Mouse (Mus musculus) Muller cell, postnatal 12 days (primary cell): ENCODE results near the gene Gm49380.
A peak's percentile ranks its signal among the peaks of the same experiment; 100 is the strongest.

Experiments
- DNase-seq: peaks from one replicate; pipeline ENCODE4 v3.0.0-alpha.2; 2015; ENCODE audit errors: inconsistent ontology term

The Gm49380 gene

DNA sequence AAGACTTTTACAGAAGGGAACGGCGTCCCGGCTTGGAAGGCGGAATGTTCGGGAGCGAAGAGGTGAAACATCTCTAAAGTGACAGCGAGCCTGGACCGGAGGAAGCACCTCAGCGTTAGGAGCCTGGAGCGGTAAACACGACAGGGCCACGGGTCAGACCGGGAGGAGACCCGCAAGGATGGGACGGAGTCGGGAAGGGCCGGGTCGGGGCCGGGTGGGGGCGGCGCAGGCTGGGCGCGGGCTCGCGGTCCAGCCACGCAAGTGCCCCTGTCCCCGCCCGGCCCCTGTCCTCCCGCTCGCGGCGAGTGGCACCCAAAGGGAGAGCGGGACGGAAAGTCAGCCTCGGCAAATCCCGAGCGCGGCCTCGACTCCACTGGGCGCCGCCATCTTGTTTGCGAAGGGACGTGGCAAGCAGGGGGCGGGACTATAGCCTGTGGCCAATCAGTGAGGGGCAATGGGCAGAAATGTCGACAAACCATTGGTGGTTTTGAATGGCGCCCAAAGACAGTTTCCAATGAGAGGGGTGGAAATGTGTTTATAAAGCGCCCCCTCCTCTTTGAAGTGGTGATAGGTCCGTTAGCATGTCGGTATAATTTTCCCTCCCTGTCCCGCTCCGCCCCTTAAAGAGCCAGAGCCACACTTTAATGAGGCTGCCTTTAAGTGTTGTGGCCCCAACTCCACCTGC lies at the start of gene Gm49380, which contains the start of gene Rnf26:
TSS of gene Gm49380 (minus strand) at position 396 of the 685 bp plus-strand sequence.
TSS of gene Rnf26 (minus strand) at position 413 of the 685 bp plus-strand sequence.
- peak; percentile 94 for DNase-seq

DNA sequence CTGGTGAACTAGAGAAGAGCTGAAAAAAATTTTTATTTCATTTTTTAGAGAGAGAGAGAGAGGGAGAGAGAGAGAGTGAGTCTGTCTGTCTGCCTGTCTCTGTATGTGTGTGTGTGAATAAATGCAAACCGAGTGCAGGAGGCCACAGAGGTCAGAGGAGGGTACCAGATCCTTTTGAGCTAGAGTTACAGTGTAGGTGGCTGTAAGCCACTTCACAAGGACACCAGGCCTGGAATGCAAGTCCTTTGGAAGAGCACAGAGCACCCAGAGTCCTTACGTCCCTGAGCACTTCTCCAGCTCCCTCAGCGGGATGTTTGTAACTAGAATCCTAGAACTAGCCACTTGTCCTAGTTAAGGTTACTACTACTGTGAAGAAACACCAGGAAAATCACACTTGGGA lies 46.6 kb upstream of the Gm49380 start:
- DNase-seq = no peak

DNA sequence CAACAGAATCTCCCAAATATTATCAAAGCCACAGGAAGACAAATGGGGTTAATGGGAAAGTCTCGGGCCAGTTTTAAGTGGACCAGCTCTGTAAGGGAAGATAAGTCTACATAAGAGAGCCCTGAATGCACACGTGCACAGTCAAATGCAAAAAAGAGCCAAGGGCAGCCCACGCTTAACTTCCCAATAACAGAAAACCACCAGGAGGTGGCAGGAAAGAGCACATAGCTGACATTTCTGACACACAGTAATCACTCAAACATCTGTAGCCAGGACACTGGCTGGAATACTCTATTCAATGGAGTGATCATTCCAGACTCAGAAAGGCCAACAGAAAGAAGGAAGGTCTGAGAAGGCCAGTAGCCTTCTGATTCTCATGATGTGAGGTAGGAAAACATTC lies 34.0 kb upstream of the Gm49380 start:
- no peak for DNase-seq

DNA sequence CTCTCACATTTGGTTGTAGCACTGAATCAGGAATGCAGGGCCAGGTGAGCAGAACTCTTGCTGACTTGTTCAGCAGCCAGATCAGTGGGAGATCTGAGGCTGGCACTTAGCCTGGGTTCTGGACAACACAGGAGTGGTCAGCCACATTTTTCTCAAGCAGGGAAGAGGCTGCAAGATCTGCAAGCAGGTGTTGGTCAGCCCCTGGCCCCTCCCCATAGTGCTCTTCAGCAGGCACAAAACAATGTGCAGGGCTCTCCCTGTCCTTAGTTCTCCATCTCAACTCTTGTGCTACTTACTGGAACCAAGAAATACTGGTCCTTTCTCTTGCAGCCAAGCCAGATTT lies 31.4 kb upstream of the Gm49380 start:
- DNase-seq = no peak

DNA sequence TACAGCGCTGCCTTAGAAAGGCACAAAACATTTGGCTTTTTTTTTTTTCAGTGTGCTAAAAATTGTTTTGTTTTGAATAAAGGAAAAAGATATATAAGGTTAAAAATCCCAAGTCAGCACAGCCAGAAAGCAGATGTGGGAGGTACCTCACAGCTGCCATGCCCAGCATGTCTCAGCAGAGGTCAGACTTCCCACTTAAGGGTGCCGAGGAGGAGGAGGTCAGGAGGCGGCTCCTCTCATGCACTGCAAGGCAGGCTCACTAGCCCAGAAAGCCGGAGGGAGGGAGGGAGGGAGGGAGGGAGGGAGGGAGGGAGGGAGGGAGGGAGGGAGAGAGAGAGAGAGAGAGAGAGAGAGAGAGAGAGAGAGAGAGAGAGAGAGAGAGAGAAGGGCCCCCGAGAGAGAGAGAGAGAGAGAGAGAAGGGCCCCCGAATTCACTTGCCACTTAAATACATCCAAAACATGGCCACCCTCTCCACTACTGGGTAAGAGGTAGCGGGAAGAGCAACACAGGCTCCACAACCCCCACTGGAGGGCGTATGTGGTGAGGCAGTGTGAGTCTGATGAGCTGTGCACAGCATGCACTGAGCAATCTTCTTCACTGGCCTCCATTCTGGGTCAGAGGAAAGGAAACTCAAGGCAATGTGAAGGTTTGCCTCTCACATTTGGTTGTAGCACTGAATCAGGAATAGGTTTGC lies 30.9 kb upstream of the Gm49380 start:
- DNase-seq = no peak

DNA sequence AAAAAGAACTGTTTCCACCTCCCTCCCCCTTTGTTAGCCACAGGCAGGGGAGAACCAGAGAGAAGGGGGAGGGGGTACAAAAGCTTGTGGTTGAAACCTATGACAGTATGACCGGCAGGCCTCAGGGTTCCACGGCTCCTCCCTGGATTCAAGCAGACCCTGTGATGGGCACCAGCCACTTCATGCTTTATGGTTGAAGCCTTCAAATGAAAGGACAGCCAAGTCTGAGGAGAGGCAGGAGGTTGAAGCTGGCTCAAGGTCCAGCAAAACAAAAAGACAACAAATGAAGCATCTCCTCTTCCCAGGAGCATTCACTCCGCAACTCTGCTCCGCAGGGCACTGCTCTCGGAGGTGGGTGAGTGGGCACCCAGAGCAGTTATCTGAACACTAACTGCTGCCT lies 30.1 kb upstream of the Gm49380 start:
- no peak for DNase-seq

DNA sequence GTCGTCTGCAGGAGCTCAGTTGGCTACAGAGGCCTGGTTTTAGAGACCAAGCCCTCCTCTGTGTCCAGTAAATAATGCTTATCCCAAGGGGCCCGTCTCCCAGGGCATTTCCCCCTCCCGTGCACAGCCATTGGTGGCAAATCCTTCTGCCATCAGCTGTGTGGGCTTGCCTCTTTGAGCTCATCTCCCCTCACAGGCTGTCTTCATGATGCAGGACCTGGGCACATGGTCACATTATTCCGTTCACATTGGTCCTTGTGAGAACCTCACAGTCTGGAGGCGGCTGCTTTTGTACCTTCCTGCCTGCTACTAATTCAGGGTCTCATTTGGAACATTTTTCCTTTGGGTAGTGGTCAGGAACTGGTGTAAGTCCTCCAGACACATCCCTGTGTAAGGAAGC lies 28.7 kb upstream of the Gm49380 start:
- no peak for DNase-seq

DNA sequence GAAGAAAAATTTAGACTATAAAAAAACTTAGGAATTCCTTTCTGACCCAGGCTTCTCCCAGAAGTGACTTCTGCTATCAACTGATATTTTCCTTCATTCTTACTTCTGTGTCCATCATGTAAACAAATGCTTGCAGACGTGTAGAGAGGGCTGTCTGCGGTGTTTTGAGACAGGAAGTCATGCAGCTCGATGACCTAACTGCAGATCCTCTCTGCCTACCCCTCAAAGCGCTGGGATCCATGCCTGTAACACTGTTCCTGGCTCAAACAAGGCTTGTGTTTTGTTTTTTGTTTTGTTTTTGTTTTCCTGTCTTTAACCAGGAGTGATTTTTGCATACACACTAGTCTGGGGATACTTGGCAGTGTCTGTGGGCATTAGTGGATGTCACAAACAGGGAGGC lies 24.5 kb upstream of the Gm49380 start:
- no peak for DNase-seq

DNA sequence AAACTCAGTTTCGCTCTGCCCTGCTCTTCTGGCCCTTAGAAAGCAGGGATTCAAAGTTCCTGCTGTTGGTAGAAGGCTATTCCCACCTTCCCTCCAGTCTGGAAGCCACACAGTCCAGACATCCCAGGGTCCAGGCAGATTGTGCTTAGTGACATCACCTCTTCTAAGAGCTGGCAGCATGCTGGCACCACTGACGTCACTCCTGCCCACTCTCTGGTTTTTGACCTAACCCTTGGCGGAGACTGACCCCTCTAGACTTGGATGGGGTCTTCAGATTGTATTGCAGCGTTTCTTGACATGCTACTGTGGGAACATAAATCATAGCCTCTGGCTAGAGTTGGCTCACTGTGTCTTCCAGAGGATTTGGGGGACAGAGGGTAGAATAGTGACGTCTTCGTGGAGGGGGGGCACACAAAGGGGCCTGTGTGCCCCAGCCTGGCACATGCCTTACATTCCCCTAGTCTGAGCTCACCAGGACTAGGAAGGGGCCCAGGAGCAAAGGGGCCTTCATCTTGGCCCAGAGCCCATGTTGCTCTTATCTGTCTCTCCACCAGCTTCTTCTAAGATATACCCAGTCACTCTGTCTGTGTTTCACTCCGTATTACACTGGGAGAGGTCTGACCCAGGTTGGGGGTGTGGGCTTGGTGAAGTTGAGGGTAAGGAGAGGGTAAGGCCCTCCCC lies 22.6 kb upstream of the Gm49380 start:
- peak; percentile 78 for DNase-seq

DNA sequence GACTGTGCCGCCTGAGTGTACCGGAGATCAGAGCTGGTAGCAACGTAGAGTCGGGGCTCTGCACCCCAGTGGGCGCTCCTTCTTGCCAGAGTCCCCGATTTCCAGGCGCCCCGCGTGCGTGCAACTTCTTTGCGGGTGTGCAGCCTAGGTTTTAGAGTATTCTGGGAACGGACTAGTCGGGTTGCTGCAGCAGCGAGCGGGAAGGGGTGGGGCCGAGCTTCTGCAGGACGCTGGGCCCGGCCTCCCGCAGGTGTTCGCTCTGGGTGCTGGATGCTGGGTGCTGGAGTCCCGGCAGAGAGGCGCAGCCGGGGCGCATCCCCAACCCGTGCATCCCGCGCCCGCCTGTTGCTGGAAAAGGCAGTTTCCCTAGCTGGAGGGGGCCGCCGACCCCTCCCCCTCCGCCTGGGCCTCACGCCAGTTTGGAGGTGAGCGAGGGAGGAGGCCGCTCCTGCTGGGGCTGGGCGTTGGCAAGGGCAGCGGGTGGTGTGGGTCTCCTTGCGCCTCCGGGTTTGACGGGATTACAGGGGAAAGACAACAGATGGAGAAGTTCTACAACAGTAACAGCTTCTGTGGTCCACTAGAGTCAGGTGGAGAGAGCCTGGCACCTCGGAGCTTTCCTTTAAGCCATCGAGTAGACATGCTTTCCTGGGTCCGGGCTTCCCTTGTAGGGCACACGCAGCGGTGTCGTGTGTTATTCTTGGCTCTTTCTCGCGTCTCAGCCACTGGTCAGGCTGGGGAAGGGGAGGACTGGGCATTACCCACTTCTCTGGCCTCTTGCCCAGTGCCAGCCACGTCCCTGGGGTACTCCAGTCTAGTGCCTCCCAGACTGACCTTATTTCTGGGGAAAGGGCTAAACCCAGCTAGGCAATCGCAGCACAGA lies 21.8 kb upstream of the Gm49380 start:
- DNase-seq = peak; percentile 65

DNA sequence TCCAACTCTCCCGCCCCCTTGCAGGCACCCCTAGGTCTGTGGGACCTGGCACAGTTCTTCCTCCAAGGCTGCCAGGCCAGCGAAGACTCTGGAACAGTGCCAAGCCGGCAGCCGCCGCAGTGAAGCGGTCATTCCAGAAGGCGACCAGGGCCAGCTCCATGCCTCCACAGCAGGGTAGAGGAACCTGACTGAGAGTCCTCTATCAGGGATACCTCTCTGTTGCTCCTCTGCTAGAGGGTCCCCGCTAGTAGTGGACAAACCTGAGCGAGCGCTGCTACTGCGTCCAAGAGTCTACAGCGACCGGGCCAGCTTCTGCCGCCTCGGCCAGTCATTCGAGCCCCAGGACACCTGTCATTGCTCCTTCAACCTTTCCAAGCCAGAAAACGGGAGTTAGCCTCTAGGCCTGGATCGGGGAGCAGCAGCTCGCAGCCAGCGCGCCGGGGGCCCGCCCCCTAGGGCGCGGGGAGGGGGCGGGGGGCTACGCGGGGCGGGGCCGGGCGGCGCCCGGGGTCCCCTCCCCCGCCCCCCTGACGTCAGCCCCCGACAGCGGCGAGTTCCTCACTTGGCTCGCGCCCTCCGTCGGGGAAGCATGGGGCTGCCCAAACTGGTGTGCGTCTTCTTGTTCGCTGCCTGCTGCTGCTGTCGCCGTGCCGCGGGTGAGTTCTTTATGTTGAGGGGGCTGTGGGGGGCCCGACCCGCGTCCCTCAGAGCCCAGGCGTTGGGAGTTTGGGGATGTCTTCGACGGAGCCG lies 21.0 kb upstream of the Gm49380 start, which contains the start of gene Mcam:
TSS of gene Mcam (plus strand) at position 369 of the 750 bp plus-strand sequence.
- peak; percentile 76 for DNase-seq

DNA sequence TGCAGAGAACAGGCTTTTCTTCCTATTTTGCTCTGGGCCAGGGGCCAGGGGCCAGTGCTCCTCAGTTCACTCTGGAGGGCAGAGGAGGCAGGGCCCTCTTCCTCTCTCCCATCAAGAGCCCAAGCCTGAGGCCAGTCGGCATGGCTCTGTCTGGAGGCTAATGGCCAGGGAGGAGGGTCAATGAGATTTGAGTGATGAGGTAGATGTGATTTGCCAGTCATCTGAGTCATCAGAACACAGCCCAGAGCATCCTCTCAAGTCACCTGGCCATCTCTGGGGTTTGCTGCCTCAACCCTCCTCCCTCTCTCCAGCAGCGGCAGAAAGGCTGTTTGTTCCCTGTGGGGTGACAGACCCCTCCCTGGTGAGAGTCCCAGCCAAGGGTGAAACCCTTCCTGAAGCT lies 20.0 kb upstream of the Gm49380 start:
- peak; percentile 47 for DNase-seq

DNA sequence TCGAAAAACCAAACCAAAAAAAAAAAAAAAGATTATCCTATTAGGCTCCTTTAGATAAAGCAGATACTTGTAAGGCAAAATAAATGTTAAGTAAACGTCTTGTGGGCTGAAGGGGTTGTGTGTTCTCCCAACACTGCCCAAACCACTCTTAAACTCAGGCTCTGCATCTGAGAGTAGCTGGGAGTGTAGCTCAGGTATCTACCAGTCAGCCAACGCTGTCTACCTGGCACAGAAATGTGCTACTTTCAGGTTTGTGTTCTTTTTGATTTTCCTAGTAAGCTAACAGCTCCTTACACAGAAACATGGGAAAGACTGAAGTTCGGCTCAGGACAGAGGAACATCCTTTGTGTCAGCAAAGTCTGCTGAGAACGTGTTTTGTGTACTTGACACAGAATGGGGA lies 18.9 kb upstream of the Gm49380 start:
- no peak for DNase-seq

DNA sequence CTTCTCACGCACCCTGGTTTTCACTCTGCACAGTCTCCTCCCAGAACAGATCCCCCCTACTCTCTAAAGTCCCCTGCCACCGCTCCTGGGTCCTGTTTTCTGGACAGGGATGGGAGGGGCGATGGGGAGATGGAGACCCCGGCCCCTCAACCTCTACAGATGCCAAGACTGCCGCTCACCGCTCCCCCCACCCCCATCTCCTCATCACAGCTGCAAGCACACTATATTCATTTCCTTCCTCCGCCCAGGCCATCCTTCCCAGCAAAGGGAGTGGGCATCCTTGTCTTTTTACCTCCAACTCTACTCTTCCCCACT lies 17.9 kb upstream of the Gm49380 start:
- DNase-seq = no peak

DNA sequence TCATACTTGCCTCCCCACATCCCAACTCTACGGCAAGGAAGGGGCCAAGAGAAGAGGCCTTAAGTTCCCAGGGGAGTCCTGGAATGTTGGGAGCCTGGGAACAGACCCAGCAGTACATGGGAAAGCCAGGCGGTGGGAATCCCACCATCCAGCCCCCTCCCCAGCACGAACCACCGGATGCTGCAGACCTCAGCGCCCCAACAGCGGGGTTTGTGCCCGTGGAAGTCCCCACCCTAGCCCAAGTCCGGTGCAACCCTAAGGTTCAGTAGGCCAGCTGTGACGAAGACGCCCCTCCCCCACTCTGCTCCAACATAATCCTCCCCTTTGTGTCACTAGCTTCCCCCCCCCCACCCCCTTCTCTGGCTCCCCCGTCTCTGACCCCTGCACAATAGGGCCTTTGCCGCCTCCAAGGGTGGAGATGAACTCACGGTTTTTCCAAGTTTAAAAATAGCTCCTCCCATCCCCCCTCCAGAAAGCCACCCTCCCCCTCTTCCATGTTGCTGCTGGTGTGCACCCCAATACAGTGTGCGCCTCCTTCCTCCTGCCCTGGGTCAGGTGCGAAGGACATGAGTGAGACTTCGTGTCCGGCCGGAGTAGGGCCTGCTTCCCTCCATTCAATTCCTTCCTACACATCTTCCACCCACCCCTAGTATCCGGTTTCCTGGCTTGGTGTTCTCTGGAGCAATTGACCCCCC lies 17.4 kb upstream of the Gm49380 start:
- DNase-seq = no peak

DNA sequence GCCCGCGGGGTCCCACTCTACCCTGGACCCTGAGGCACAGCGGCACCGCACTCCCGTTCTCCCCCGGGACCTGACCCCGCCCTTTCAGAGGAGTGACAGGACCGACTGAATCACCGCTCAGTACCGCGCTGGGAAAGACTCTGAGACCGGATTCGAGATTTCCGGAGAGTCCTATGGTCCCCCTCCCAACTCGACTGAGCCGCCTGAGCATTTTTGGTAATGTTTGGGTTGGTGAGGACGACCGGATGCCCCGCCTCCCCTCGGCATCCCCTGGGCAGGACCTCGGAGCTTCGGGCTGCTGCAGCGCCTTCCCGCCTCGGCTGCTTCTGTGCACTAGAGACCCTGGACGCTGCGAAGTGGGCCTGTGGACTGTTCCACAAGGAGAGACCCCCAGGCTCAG lies 16.7 kb upstream of the Gm49380 start:
- DNase-seq = peak; percentile 87

DNA sequence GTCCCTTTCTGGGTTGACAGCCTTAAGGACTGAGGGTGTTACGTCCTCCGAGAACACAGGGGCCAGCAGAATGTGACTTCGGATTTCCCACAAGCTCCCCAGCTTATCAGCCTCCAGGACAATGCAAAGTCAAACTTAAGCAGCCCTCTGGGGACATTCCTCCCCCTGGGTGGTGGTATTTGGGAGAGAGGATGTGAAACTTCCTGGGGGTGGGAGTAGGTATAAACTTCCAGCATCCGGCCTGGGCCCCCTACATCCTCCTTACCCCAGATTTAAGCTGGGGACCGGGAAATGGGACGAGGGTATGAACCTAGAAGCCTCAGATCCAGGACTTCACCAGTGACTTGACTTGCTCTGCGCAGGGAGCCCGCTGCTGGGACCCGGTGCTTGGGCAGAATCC lies 16.3 kb upstream of the Gm49380 start:
- no peak for DNase-seq

DNA sequence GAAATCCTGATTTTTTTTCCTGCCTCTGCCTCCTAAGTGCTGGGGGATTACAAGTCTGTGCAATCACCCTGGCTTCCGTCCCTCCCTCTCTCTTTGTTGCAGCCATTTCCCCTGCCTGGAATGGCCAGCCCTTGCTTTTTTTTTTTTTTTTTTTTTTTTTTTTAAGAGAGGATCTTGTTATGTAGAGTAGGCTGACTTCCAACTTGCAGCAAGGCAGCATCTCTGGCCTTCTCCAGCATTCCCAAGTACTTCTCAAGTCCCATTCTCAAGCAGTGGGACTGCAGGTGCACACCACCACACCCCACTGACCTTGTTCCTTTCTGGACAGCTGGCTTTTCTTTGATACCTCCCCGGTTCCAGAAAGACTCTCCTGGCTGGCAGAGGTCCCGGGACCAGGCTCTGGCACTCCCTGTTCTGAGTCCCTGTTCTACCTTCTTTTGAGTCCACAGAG lies 14.1 kb upstream of the Gm49380 start:
- DNase-seq = no peak

DNA sequence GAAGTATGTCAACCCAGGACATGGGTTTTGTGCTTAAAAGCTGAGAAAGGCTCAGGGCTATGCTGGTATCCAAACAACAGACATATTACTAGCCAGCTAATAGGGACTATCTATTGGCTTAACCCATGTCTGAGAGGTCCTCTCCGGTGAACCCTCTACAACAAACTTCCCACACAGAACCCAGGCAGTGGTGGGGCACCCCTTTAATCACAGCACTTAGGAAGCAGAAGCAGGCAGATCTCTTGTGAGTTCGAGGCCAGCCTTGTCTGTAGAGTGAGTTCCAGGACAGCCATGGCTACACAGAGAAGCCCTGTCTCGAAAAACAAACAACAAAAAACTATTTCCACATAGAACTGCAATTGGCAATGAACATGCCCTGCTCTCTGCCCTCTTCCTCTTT lies 13.4 kb upstream of the Gm49380 start:
- no peak for DNase-seq

DNA sequence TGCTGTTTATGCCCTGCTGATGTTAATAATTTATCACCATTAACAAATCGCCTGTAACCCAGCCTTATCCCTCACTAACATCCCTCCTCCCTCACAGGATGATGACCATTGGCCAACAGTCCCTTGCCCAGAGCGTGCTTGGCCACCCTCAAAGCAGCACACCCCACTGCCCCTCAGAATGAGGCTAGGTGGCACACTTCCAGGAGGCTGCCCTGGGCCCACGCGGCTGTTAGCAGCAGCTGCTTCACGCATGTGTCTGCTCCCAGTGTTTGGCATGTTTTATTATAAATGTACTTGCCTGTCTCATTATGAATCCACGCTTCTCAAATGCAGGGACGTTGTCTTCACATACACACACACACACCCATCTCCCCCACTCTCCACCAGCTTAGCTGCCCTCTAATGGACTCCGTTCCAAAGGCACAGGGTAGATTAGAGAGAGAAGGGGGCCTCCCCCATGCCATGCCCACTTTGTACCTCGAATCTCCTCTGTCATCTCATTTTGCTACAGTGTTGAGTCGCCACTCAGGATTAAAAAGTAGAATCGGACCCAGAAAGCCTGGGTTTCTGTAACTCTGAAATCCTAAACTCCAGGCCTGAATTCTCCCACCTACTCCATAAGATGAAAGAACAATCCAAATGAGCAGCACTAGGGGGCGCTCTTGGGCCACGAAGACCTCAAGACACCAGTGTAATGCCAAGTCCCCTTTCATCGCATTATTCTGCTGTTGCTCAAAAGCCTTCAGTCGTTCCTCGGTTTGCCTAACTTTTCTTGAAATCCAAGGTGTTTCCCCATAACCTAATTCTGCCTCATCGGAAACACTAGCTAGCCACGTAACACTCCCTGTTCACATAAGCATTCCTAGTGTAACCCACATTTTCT lies 12.5 kb upstream of the Gm49380 start:
- peak; percentile 87 for DNase-seq
